Mouse (Mus musculus) CH12.LX (cell line): ENCODE results near the gene Ilf3. TPM values are rescaled to one million over a fixed set of nuclear protein-coding genes. Genes with fewer than 3 reads are reported as not detected.

Experiments
- DNase-seq: peaks from one replicate; pipeline ENCODE4 v3.0.0-alpha.2; 2013; ENCODE audit errors: extremely low read depth
- H3K27ac ChIP-seq: 2 replicates; pipeline ENCODE4 v1.5.1; 2012; ENCODE audit warnings: low read depth, mild to moderate bottlenecking, control low read depth, moderate library complexity; ENCODE audit not compliant: insufficient read depth
- H3K27me3 ChIP-seq: replicated peaks from 2 replicates; pipeline ENCODE3; 2012; ENCODE audit warnings: inconsistent platforms
- H3K36me3 ChIP-seq, 2 experiments: replicated peaks in 1 of 2; 2 replicates each; pipeline versions ENCODE3 to v1.6.1; 2012; ENCODE audit warnings: inconsistent platforms in 1 of 2, low read length in 1 of 2, mild to moderate bottlenecking in 1 of 2, mixed read lengths in 1 of 2, moderate library complexity in 1 of 2; ENCODE audit not compliant: control insufficient read depth in 1 of 2, insufficient read depth in 1 of 2
- H3K4me1 ChIP-seq, 2 experiments: 2 replicates each; pipeline ENCODE4 v1.6.1; 2012; ENCODE audit warnings: inconsistent platforms in 1 of 2, moderate library complexity in 1 of 2; ENCODE audit not compliant: insufficient read depth in 2 of 2, control insufficient read depth in 1 of 2
- H3K4me2 ChIP-seq: 2 replicates; pipeline ENCODE4 v1.6.1; 2012; ENCODE audit warnings: low read depth, mild to moderate bottlenecking, control low read depth; ENCODE audit not compliant: poor library complexity, insufficient read depth, severe bottlenecking
- H3K4me3 ChIP-seq, 3 experiments: fragments of 150-350 bp in 1 of 3; sonication (generic) in 1 of 3; replicated peaks in 1 of 3; 2 replicates each; pipeline versions ENCODE3 to v1.5.1; 2011 to 2012; ENCODE audit warnings: low read depth in 2 of 3, low read length in 2 of 3, mild to moderate bottlenecking in 2 of 3, moderate library complexity in 2 of 3, control low read depth in 1 of 3, improper control_type of control experiment in 1 of 3, inconsistent platforms in 1 of 3, mixed read lengths in 1 of 3; ENCODE audit not compliant: poor library complexity in 1 of 3
- H3K79me2 ChIP-seq: replicated peaks from 2 replicates; pipeline ENCODE4 v1.6.1; 2012; ENCODE audit warnings: mild to moderate bottlenecking, moderate library complexity; ENCODE audit not compliant: control insufficient read depth, poor library complexity, insufficient read depth, severe bottlenecking; ENCODE audit errors: extremely low read depth
- H3K9ac ChIP-seq: 2 replicates; pipeline ENCODE4 v1.6.1; 2012; ENCODE audit warnings: low read depth, mild to moderate bottlenecking, control low read depth, moderate library complexity; ENCODE audit not compliant: insufficient read depth
- H3K9me3 ChIP-seq: replicated peaks from 2 replicates; pipeline ENCODE3; 2012; ENCODE audit warnings: low read length, inconsistent platforms, mixed read lengths
- CHD1 ChIP-seq: IDR thresholded peaks from 2 replicates; pipeline ENCODE4 v1.6.1; 2012; ENCODE audit warnings: low read depth, low read length, improper control_type of control experiment, inconsistent platforms
- CTCF ChIP-seq, 2 experiments: IDR thresholded peaks in 1 of 2; conservative IDR thresholded peaks in 1 of 2; 2 replicates each; pipeline ENCODE4 v1.5.1; 2011 to 2012; ENCODE audit warnings: low read depth in 2 of 2, low read length in 2 of 2, improper control_type of control experiment in 1 of 2, inconsistent platforms in 1 of 2, mild to moderate bottlenecking in 1 of 2, moderate library complexity in 1 of 2
- E2F4 ChIP-seq: IDR thresholded peaks from 2 replicates; pipeline ENCODE4 v1.6.1; 2011; ENCODE audit warnings: low read depth, low read length, improper control_type of control experiment; ENCODE audit not compliant: insufficient replicate concordance
- ELF1 ChIP-seq: IDR thresholded peaks from 2 replicates; pipeline ENCODE4 v1.6.1; 2014; ENCODE audit warnings: low read depth, mild to moderate bottlenecking, inconsistent platforms, low read length, improper control_type of control experiment
- EP300 ChIP-seq: IDR thresholded peaks from 2 replicates; pipeline ENCODE4 v1.6.1; 2011; ENCODE audit warnings: low read length, improper control_type of control experiment
- ETS1 ChIP-seq: conservative IDR thresholded peaks from 2 replicates; pipeline ENCODE4 v1.6.1; 2012; ENCODE audit warnings: low read depth, mild to moderate bottlenecking, inconsistent platforms, low read length, improper control_type of control experiment, moderate library complexity
- GABPA ChIP-seq: IDR thresholded peaks from 2 replicates; pipeline ENCODE4 v1.6.1; 2012; ENCODE audit warnings: low read depth, low read length, improper control_type of control experiment, inconsistent platforms; ENCODE audit not compliant: insufficient replicate concordance
- JUN ChIP-seq: IDR thresholded peaks from 2 replicates; pipeline ENCODE4 v1.6.1; 2011; ENCODE audit warnings: low read depth, mild to moderate bottlenecking, low read length, improper control_type of control experiment, moderate library complexity; ENCODE audit not compliant: insufficient read depth
- JUND ChIP-seq: conservative IDR thresholded peaks from 2 replicates; pipeline ENCODE4 v1.6.1; 2011; ENCODE audit warnings: low read depth, low read length, improper control_type of control experiment
- MAZ ChIP-seq: IDR thresholded peaks from 2 replicates; pipeline ENCODE4 v1.6.1; 2012; ENCODE audit warnings: low read depth, mild to moderate bottlenecking, inconsistent platforms, low read length, improper control_type of control experiment, moderate library complexity
- NRF1 ChIP-seq: IDR thresholded peaks from 2 replicates; pipeline ENCODE4 v1.6.1; 2014; ENCODE audit warnings: low read depth, mild to moderate bottlenecking, inconsistent platforms, low read length, improper control_type of control experiment, moderate library complexity
- POLR2A ChIP-seq: IDR thresholded peaks from 2 replicates; pipeline ENCODE4 v1.6.1; 2011; ENCODE audit warnings: low read depth, mild to moderate bottlenecking, improper control_type of control experiment, low read length
- POLR2AphosphoS2 ChIP-seq: IDR thresholded peaks from 2 replicates; pipeline ENCODE4 v1.6.1; 2011; ENCODE audit warnings: low read depth, low read length, improper control_type of control experiment
- RAD21 ChIP-seq: IDR thresholded peaks from 2 replicates; pipeline ENCODE4 v1.6.1; 2011; ENCODE audit warnings: low read depth, mild to moderate bottlenecking, low read length, improper control_type of control experiment, moderate library complexity
- RCOR1 ChIP-seq: conservative IDR thresholded peaks from 2 replicates; pipeline ENCODE4 v1.6.1; 2012; ENCODE audit warnings: low read depth, mild to moderate bottlenecking, inconsistent platforms, low read length, improper control_type of control experiment
- SMC3 ChIP-seq: IDR thresholded peaks from 2 replicates; pipeline ENCODE4 v1.6.1; 2011; ENCODE audit warnings: low read depth, low read length, improper control_type of control experiment
- TCF12 ChIP-seq: IDR thresholded peaks from 2 replicates; pipeline ENCODE4 v1.6.1; 2014; ENCODE audit warnings: low read depth, mild to moderate bottlenecking, inconsistent platforms, low read length, improper control_type of control experiment
- ZC3H11A ChIP-seq: IDR thresholded peaks from 2 replicates; pipeline ENCODE4 v1.6.1; 2012; ENCODE audit warnings: low read depth, mild to moderate bottlenecking, inconsistent platforms, low read length, improper control_type of control experiment
- ZKSCAN1 ChIP-seq: IDR thresholded peaks from 2 replicates; pipeline ENCODE4 v1.6.1; 2012; ENCODE audit warnings: low read depth, inconsistent platforms, low read length, improper control_type of control experiment, borderline replicate concordance
- ZMIZ1 ChIP-seq: IDR thresholded peaks from 2 replicates; pipeline ENCODE4 v1.6.1; 2012; ENCODE audit warnings: low read depth, mild to moderate bottlenecking, inconsistent platforms, low read length, improper control_type of control experiment
- dilution Hi-C: fragments of 300-500 bp; cut with MboI; formaldehyde crosslinking; loops from 2 replicates; pipeline ENCODE4 v1.14.3; 2020; ENCODE audit warnings: low sequenced_read_pairs; ENCODE audit not compliant: extremely low pct_unique_long_range_greater_than_20kb, extremely low pct_ligation_motif_present
- in situ Hi-C: fragments of 300-500 bp; cut with MboI; formaldehyde crosslinking; loops from 3 replicates; pipeline ENCODE4 v1.14.3; 2019; ENCODE audit warnings: low sequenced_read_pairs, low pct_ligation_motif_present, low pct_unique_long_range_greater_than_20kb, mixed read lengths
- polyA plus RNA-seq: library from polyadenylated mRNA; unstranded; fragments of >175 nt; gene quantifications from 2 replicates; pipeline ENCODE4 v1.2.1, GENCODE M21; 2012; ENCODE audit warnings: low read depth; ENCODE audit not compliant: insufficient read length
- total RNA-seq, 2 experiments: library from RNA; depleted of rRNA; stranded (reverse); fragments of 300-350 nt in 1 of 2; fragments of >200 nt in 1 of 2; gene quantifications; 2 replicates each; pipeline ENCODE4 v1.2.3; 2012 to 2014

Ilf3 gene
- total and polyA plus RNA-seq, 3 experiments: 72.8 to 128 (median 77.3) TPM

- TF ChIP-seq CTCF (conservative IDR thresholded peaks at IDR 0.05 in 1 of 2, IDR thresholded peaks at IDR 0.05 in 1 of 2; ENCODE audit: low read depth in 2 of 2, low read length in 2 of 2) (no peak), EP300 (no peak), GABPA (no peak), POLR2AphosphoS2 (no peak), ZC3H11A (no peak)
- Histone ChIP-seq H3K9ac (no peak overlapping the region), H3K4me3 (no peak overlapping the region), H3K4me1 (peaks cover 0 to 3% of the 10 kb centered on the region in 2 experiments; a peak in 1 of 4 replicates), H3K4me2 (no peak overlapping the region), H3K27ac (no peak overlapping the region), H3K36me3 (peaks cover 36 to 89% of the 10 kb centered on the region in 2 experiments), H3K27me3 (no peaks in the 10 kb centered on the region), H3K79me2 (0 out of 2 replicates have a peak, but pooled peaks cover 2% of the 10 kb centered on the region), H3K9me3 (no peaks in the 10 kb centered on the region)
- no peak for DNase-seq
- dilution Hi-C loops: no loop called here
- in situ Hi-C loops: no loop called here
These were observed 27.3 kb upstream of the Ilf3 start for GRCm38 (mm10) chr9:21340411-21340810.

GRCm38 (mm10) chr9:21346627-21347365 lies 20.9 kb upstream of the Ilf3 start:
- peaks cover 60 to 93% of the 10 kb centered on the region in 2 experiments for H3K36me3 ChIP-seq
- H3K4me2 ChIP-seq: no peak overlapping the region
- TF ChIP-seq JUN: no peak
- no peak for TF ChIP-seq ZMIZ1
- no peak for TF ChIP-seq ETS1
- TF ChIP-seq RCOR1: no peak
- peaks cover 3% of the 10 kb centered on the region for H3K9me3 ChIP-seq
- dilution Hi-C loops: no loop called here
- in situ Hi-C loops: no loop called here
- no peak overlapping the region for H3K4me3 ChIP-seq
- H3K4me1 ChIP-seq: no peaks in the 10 kb centered on the region
- H3K79me2 ChIP-seq: no peaks in the 10 kb centered on the region
- DNase-seq: no peak
- H3K27ac ChIP-seq: no peak overlapping the region
- H3K9ac ChIP-seq: no peak overlapping the region
- no peaks in the 10 kb centered on the region for H3K27me3 ChIP-seq

GRCm38 (mm10) chr9:21348152-21348551 lies 19.5 kb upstream of the Ilf3 start:
- H3K4me3 ChIP-seq: no peak overlapping the region
- peaks cover 3% of the 10 kb centered on the region for H3K9me3 ChIP-seq
- peaks cover 52 to 88% of the 10 kb centered on the region in 2 experiments for H3K36me3 ChIP-seq
- no peak overlapping the region for H3K4me2 ChIP-seq
- TF ChIP-seq RAD21 (no peak), CTCF (conservative IDR thresholded peaks at IDR 0.05 in 1 of 2, IDR thresholded peaks at IDR 0.05 in 1 of 2; ENCODE audit: low read depth in 2 of 2, low read length in 2 of 2) (no peak), POLR2AphosphoS2 (no peak), MAZ (no peak), ZKSCAN1 (no peak), SMC3 (no peak), POLR2A (no peak), JUND (no peak), NRF1 (no peak), E2F4 (no peak), TCF12 (no peak), ELF1 (no peak), CHD1 (no peak)
- TF ChIP-seq, all 38 proteins: peak for 0
- dilution Hi-C loops: no loop called here
- no peak for DNase-seq
- H3K27ac ChIP-seq: no peak overlapping the region
- H3K9ac ChIP-seq: no peak overlapping the region
- no peaks in the 10 kb centered on the region for H3K79me2 ChIP-seq
- no peaks in the 10 kb centered on the region for H3K27me3 ChIP-seq
- H3K4me1 ChIP-seq: peaks cover 0 to 13% of the 10 kb centered on the region in 2 experiments; a peak in 2 of 4 replicates
- in situ Hi-C loops: no loop called here
